Mouse (Mus musculus) bone marrow macrophage, adult 2 months (primary cell): Measurements from ENCODE around the gene Ppard.

Experiments
- CTCF ChIP-seq: IDR thresholded peaks from 2 replicates; pipeline ENCODE4 v1.5.1; 2012; ENCODE audit warnings: low read depth, mild to moderate bottlenecking, low read length, moderate library complexity
- POLR2A ChIP-seq: IDR thresholded peaks from 2 replicates; pipeline ENCODE4 v1.6.1; 2012; ENCODE audit warnings: mild to moderate bottlenecking, low read depth, low read length, borderline replicate concordance

DNA sequence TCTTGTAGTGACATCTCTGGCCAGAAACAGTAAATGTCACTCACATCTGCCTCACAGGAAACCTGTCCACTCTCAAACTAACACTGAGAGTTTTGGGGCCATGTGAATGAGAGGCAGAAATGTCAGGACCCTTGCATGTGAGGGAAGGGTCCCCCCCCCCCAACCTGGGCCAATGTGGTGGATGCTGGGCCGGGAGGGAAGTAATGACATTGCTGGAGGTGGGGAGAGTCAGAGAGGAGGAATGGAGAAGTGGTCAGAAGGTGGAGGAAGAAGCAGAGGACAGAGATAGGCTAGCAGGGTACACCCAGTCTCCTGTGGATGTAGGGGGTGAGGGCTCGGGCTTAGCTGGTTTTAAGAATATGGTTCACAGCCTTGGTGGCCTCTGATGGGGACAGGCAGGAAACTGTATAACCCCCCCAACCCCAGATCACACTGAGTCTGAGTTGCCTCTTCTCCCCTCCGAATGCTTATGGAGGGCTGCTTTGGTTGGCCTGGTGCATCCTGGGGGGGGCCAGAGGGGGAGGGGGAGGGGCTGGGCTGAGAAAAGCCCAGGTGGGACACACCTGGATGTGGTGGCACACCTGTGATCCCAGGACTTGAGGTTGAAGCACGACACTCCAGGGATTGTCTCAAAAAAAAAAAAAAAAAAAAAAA, 22.9 kb upstream of the Ppard start:
- TF ChIP-seq CTCF (no peak), POLR2A (no peak)
